Mouse (Mus musculus) kidney, adult 2 months (tissue): ENCODE results near the gene Selenop. TPM values are rescaled to one million over a fixed set of nuclear protein-coding genes. Genes with fewer than 3 reads are reported as not detected.

Experiments
- DNase-seq: peaks from one replicate; pipeline ENCODE4 v3.0.0; 2021
- H3K27ac ChIP-seq: fragments of 200-500 bp; 2 replicates; pipeline ENCODE4 v1.5.1; 2012; ENCODE audit warnings: low read depth, low read length, control low read depth, inconsistent platforms; ENCODE audit not compliant: insufficient read depth
- H3K27me3 ChIP-seq: fragments of 200-500 bp; replicated peaks from 2 replicates; pipeline ENCODE4 v1.6.1; 2012; ENCODE audit warnings: mild to moderate bottlenecking, moderate library complexity, low read length, inconsistent platforms; ENCODE audit not compliant: control insufficient read depth, insufficient read depth
- H3K36me3 ChIP-seq: fragments of 200-500 bp; 2 replicates; pipeline ENCODE4 v1.6.1; 2012; ENCODE audit warnings: mild to moderate bottlenecking, moderate library complexity, low read length, inconsistent platforms; ENCODE audit not compliant: control insufficient read depth, insufficient read depth
- H3K4me1 ChIP-seq: fragments of 200-500 bp; 2 replicates; pipeline ENCODE4 v1.6.1; 2011; ENCODE audit warnings: low read length; ENCODE audit not compliant: control insufficient read depth, insufficient read depth
- H3K4me3 ChIP-seq: fragments of 200-500 bp; 2 replicates; pipeline ENCODE4 v1.5.1; 2011; ENCODE audit warnings: mild to moderate bottlenecking, low read depth, low read length, control low read depth; ENCODE audit not compliant: insufficient read depth
- CTCF ChIP-seq: fragments of 200-500 bp; conservative IDR thresholded peaks from 2 replicates; pipeline ENCODE4 v1.5.1; 2011; ENCODE audit warnings: low read depth, mild to moderate bottlenecking, control low read depth, low read length, moderate library complexity, mixed read lengths; ENCODE audit not compliant: insufficient read depth, insufficient read length
- POLR2A ChIP-seq: fragments of 200-500 bp; IDR thresholded peaks from one replicate; pipeline ENCODE4 v1.6.1; 2011; ENCODE audit warnings: low read depth, low read length, control low read depth
- WGBS: fragments of 180-500 bp; shearing (Covaris S2); methylation state at CpG from one replicate; pipeline ENCODE4 v1.1.7; 2018; 5-methylcytosine and 5-hydroxymethylcytosine counted together
- polyA plus RNA-seq: library from polyadenylated mRNA; depleted of rRNA; stranded (reverse); fragments of >200 nt; gene quantifications from 2 replicates; pipeline ENCODE4 v1.2.3, GENCODE M21; 2012

Gene Selenop
- polyA plus RNA-seq, 1 experiment: 505 TPM

- H3K27ac ChIP-seq: no peak overlapping the region
- peaks cover 11% of the 10 kb centered on the region for H3K36me3 ChIP-seq
- H3K4me3 ChIP-seq: no peak overlapping the region
- TF ChIP-seq CTCF (no peak), POLR2A (no peak)
- no peaks in the 10 kb centered on the region for H3K4me1 ChIP-seq
- 86% methylated on average over 1 of the region's 1 CpGs for WGBS
- DNase-seq: no peak
- no peaks in the 10 kb centered on the region for H3K27me3 ChIP-seq
Observed at GRCm38 (mm10) chr15:3281737-3282136, 13.4 kb downstream of the Selenop start.

- Histone ChIP-seq H3K4me1 (no peaks in the 10 kb centered on the region), H3K36me3 (no peaks in the 10 kb centered on the region), H3K27me3 (no peaks in the 10 kb centered on the region), H3K4me3 (no peak overlapping the region), H3K27ac (no peak overlapping the region)
- no peak for DNase-seq
- TF ChIP-seq CTCF (no peak), POLR2A (no peak)
Observed at GRCm38 (mm10) chr15:3286032-3286431, 17.7 kb downstream of the Selenop start.

GRCm38 (mm10) chr15:3290435-3290834, 22.1 kb downstream of the Selenop start:
- WGBS: 90% methylated on average over 3 of the region's 3 CpGs

GRCm38 (mm10) chr15:3293477-3293876, 25.1 kb downstream of the Selenop start:
- no peak for DNase-seq
- H3K4me3 ChIP-seq: no peak overlapping the region
- WGBS: 72% methylated on average over 1 of the region's 1 CpGs
- H3K4me1 ChIP-seq: no peaks in the 10 kb centered on the region
- no peaks in the 10 kb centered on the region for H3K27me3 ChIP-seq
- TF ChIP-seq CTCF: no peak
- H3K36me3 ChIP-seq: peaks cover 2% of the 10 kb centered on the region; the same call in 1 of the 2 replicates
- H3K27ac ChIP-seq: no peak overlapping the region

More at GRCm38 (mm10) chr15:3290435-3290834, 22.1 kb downstream of the Selenop start:
- no peak overlapping the region for H3K4me3 ChIP-seq
- H3K4me1 ChIP-seq: no peaks in the 10 kb centered on the region
- H3K27me3 ChIP-seq: no peaks in the 10 kb centered on the region
- TF ChIP-seq POLR2A: no peak
- TF ChIP-seq CTCF: no peak
- DNase-seq: no peak
- H3K27ac ChIP-seq: no peak overlapping the region
- H3K36me3 ChIP-seq: peaks cover 2% of the 10 kb centered on the region; the same call in 1 of the 2 replicates

- Histone ChIP-seq H3K4me3 (no peak overlapping the region), H3K4me1 (no peaks in the 10 kb centered on the region), H3K27me3 (no peaks in the 10 kb centered on the region), H3K27ac (no peak overlapping the region), H3K36me3 (peaks cover 2% of the 10 kb centered on the region; the same call in 1 of the 2 replicates)
- TF ChIP-seq POLR2A (no peak), CTCF (no peak)
- 81% methylated on average over 1 of the region's 1 CpGs for WGBS
- DNase-seq: no peak
Observed at GRCm38 (mm10) chr15:3295986-3296385, 27.6 kb downstream of the Selenop start.

GRCm38 (mm10) chr15:3297615-3298014, 29.3 kb downstream of the Selenop start:
- no peak for DNase-seq

GRCm38 (mm10) chr15:3300361-3301100, 32.2 kb downstream of the Selenop start:
- no peaks in the 10 kb centered on the region for H3K27me3 ChIP-seq
- no peak for DNase-seq
- TF ChIP-seq POLR2A: no peak
- TF ChIP-seq CTCF: no peak
- WGBS: 71% methylated on average over 4 of the region's 4 CpGs
- H3K4me3 ChIP-seq: no peak overlapping the region
- H3K4me1 ChIP-seq: no peaks in the 10 kb centered on the region
- H3K36me3 ChIP-seq: no peaks in the 10 kb centered on the region
- no peak overlapping the region for H3K27ac ChIP-seq

More at GRCm38 (mm10) chr15:3297615-3298014, 29.3 kb downstream of the Selenop start:
- no peaks in the 10 kb centered on the region for H3K4me1 ChIP-seq
- TF ChIP-seq CTCF (no peak), POLR2A (no peak)
- H3K36me3 ChIP-seq: no peaks in the 10 kb centered on the region
- H3K4me3 ChIP-seq: no peak overlapping the region
- H3K27ac ChIP-seq: no peak overlapping the region
- H3K27me3 ChIP-seq: no peaks in the 10 kb centered on the region
- 76% methylated on average over 8 of the region's 8 CpGs for WGBS
